Mouse (Mus musculus): ENCODE measurements around the gene Elf1. TPM values are rescaled to one million over a fixed set of nuclear protein-coding genes. Genes with fewer than 3 reads are reported as not detected.
"Not testable (repeated sequence)": the region's sequence is repeated elsewhere in the genome, so short reads cannot be mapped to it uniquely, and the experiment has no call there.

Elf1 gene
- polyA plus RNA-seq, 1 experiment from 2014 or later = 7.8 TPM

- Histone ChIP-seq H3K4me3 (ENCODE audit: low read depth, low read length) (no peak overlapping the region), H3K4me1 (ENCODE audit: control insufficient read depth, low read depth, low read length) (peaks cover 37% of the 10 kb centered on the region), H3K9ac (ENCODE audit: low read depth, low read length) (no peak overlapping the region), H3K27ac (ENCODE audit: low read length) (peak overlapping the region; percentile 64), H3K4me2 (ENCODE audit: low read depth, low read length) (peak overlapping the region; percentile 6; the same call in 1 of the 2 replicates), H3K36me3 (ENCODE audit: control insufficient read depth, insufficient read depth) (no peaks in the 10 kb centered on the region), H3K9me3 (replicated peaks; ENCODE audit: control insufficient read depth, low read length) (no peaks in the 10 kb centered on the region), H3K27me3 (ENCODE audit: control insufficient read depth, insufficient read depth, low read depth, low read length) (no peaks in the 10 kb centered on the region)
- ATAC-seq (ENCODE audit: low read depth) = no peak; the same call in 1 of the 2 replicates
- 22% methylated on average over 9 of the region's 9 CpGs for WGBS (ENCODE audit: insufficient replicate concordance)
Measured at GRCm38 (mm10) chr14:79522387-79522786, 41.4 kb downstream of the Elf1 start.

GRCm38 (mm10) chr14:79526106-79526505, 45.1 kb downstream of the Elf1 start:
- H3K36me3 ChIP-seq (ENCODE audit: control insufficient read depth, insufficient read depth); H3K4me3 ChIP-seq (ENCODE audit: low read depth, low read length); H3K4me2 ChIP-seq (ENCODE audit: low read depth, low read length); H3K9me3 ChIP-seq (replicated peaks; ENCODE audit: control insufficient read depth, low read length); H3K9ac ChIP-seq (ENCODE audit: low read depth, low read length); H3K27me3 ChIP-seq (ENCODE audit: control insufficient read depth, insufficient read depth, low read depth, low read length); ATAC-seq (ENCODE audit: low read depth): not testable (repeated sequence)
- H3K27ac ChIP-seq (ENCODE audit: low read length) = 0 out of 2 replicates have a peak overlapping the region, but pooled peaks have one; percentile 42
- WGBS (ENCODE audit: insufficient replicate concordance) = 61% methylated on average over 12 of the region's 12 CpGs
- H3K4me1 ChIP-seq (ENCODE audit: control insufficient read depth, low read depth, low read length) = peaks cover 33% of the 10 kb centered on the region

GRCm38 (mm10) chr14:79527704-79528103, 46.7 kb downstream of the Elf1 start:
- Histone ChIP-seq H3K27me3 (ENCODE audit: control insufficient read depth, insufficient read depth, low read depth, low read length) (no peaks in the 10 kb centered on the region), H3K9me3 (replicated peaks; ENCODE audit: control insufficient read depth, low read length) (no peaks in the 10 kb centered on the region), H3K27ac (ENCODE audit: low read length) (no peak overlapping the region), H3K36me3 (ENCODE audit: control insufficient read depth, insufficient read depth) (no peaks in the 10 kb centered on the region), H3K4me1 (ENCODE audit: control insufficient read depth, low read depth, low read length) (peaks cover 36% of the 10 kb centered on the region), H3K4me2 (ENCODE audit: low read depth, low read length) (no peak overlapping the region), H3K9ac (ENCODE audit: low read depth, low read length) (no peak overlapping the region), H3K4me3 (ENCODE audit: low read depth, low read length) (no peak overlapping the region)
- WGBS (ENCODE audit: insufficient replicate concordance) = 70% methylated on average over 6 of the region's 6 CpGs
- no peak for ATAC-seq (ENCODE audit: low read depth)

GRCm38 (mm10) chr14:79529581-79530554, 48.9 kb downstream of the Elf1 start:
- H3K27ac ChIP-seq (ENCODE audit: low read length) = peak overlapping the region; percentile 78

GRCm38 (mm10) chr14:79530761-79531160, 49.8 kb downstream of the Elf1 start:
- H3K4me1 ChIP-seq (ENCODE audit: control insufficient read depth, low read depth, low read length) = peaks cover 56% of the 10 kb centered on the region
- H3K9me3 ChIP-seq (replicated peaks; ENCODE audit: control insufficient read depth, low read length) = no peaks in the 10 kb centered on the region
- 43% methylated on average over 6 of the region's 6 CpGs for WGBS (ENCODE audit: insufficient replicate concordance)
- ATAC-seq (ENCODE audit: low read depth) = no peak
- peak overlapping the region; percentile 27 for H3K9ac ChIP-seq (ENCODE audit: low read depth, low read length)
- peak overlapping the region; percentile 78 for H3K27ac ChIP-seq (ENCODE audit: low read length)
- no peaks in the 10 kb centered on the region for H3K36me3 ChIP-seq (ENCODE audit: control insufficient read depth, insufficient read depth)
- H3K4me2 ChIP-seq (ENCODE audit: low read depth, low read length) = peak overlapping the region; percentile 55
- H3K27me3 ChIP-seq (ENCODE audit: control insufficient read depth, insufficient read depth, low read depth, low read length) = no peaks in the 10 kb centered on the region
- H3K4me3 ChIP-seq (ENCODE audit: low read depth, low read length) = peak overlapping the region; percentile 21

More at GRCm38 (mm10) chr14:79529581-79530554, 48.9 kb downstream of the Elf1 start:
- no peaks in the 10 kb centered on the region for H3K9me3 ChIP-seq (replicated peaks; ENCODE audit: control insufficient read depth, low read length)
- peak overlapping the region; percentile 55 for H3K4me2 ChIP-seq (ENCODE audit: low read depth, low read length)
- no peaks in the 10 kb centered on the region for H3K36me3 ChIP-seq (ENCODE audit: control insufficient read depth, insufficient read depth)
- no peaks in the 10 kb centered on the region for H3K27me3 ChIP-seq (ENCODE audit: control insufficient read depth, insufficient read depth, low read depth, low read length)
- WGBS (ENCODE audit: insufficient replicate concordance) = 31% methylated on average over 10 of the region's 10 CpGs
- peaks cover 49% of the 10 kb centered on the region for H3K4me1 ChIP-seq (ENCODE audit: control insufficient read depth, low read depth, low read length)
- peak; percentile 98 for ATAC-seq (ENCODE audit: low read depth)
- peak overlapping the region; percentile 21 for H3K4me3 ChIP-seq (ENCODE audit: low read depth, low read length)
- peak overlapping the region; percentile 27 for H3K9ac ChIP-seq (ENCODE audit: low read depth, low read length)

GRCm38 (mm10) chr14:79532036-79532776, 51.2 kb downstream of the Elf1 start:
- 60% methylated on average over 8 of the region's 8 CpGs for WGBS (ENCODE audit: insufficient replicate concordance)
- Histone ChIP-seq H3K36me3 (ENCODE audit: control insufficient read depth, insufficient read depth) (no peaks in the 10 kb centered on the region), H3K27me3 (ENCODE audit: control insufficient read depth, insufficient read depth, low read depth, low read length) (no peaks in the 10 kb centered on the region), H3K4me2 (ENCODE audit: low read depth, low read length) (no peak overlapping the region), H3K4me3 (ENCODE audit: low read depth, low read length) (no peak overlapping the region), H3K9me3 (replicated peaks; ENCODE audit: control insufficient read depth, low read length) (no peaks in the 10 kb centered on the region), H3K9ac (ENCODE audit: low read depth, low read length) (no peak overlapping the region), H3K4me1 (ENCODE audit: control insufficient read depth, low read depth, low read length) (peaks cover 63% of the 10 kb centered on the region), H3K27ac (ENCODE audit: low read length) (peak overlapping the region; percentile 59)
- no peak for ATAC-seq (ENCODE audit: low read depth)

GRCm38 (mm10) chr14:79533350-79533749, 52.4 kb downstream of the Elf1 start:
- no peaks in the 10 kb centered on the region for H3K27me3 ChIP-seq (ENCODE audit: control insufficient read depth, insufficient read depth, low read depth, low read length)
- H3K4me3 ChIP-seq (ENCODE audit: low read depth, low read length) = 0 out of 2 replicates have a peak overlapping the region, but pooled peaks have one; percentile 0
- peak overlapping the region; percentile 51 for H3K4me2 ChIP-seq (ENCODE audit: low read depth, low read length)
- peak overlapping the region; percentile 0; the same call in 1 of the 2 replicates for H3K9ac ChIP-seq (ENCODE audit: low read depth, low read length)
- H3K4me1 ChIP-seq (ENCODE audit: control insufficient read depth, low read depth, low read length) = peaks cover 72% of the 10 kb centered on the region
- H3K36me3 ChIP-seq (ENCODE audit: control insufficient read depth, insufficient read depth) = no peaks in the 10 kb centered on the region; the same call in 1 of the 2 replicates
- H3K9me3 ChIP-seq (replicated peaks; ENCODE audit: control insufficient read depth, low read length) = no peaks in the 10 kb centered on the region
- peak overlapping the region; percentile 94 for H3K27ac ChIP-seq (ENCODE audit: low read length)
- peak; percentile 49 for ATAC-seq (ENCODE audit: low read depth)
- WGBS (ENCODE audit: insufficient replicate concordance) = 16% methylated on average over 1 of the region's 1 CpGs

- peak overlapping the region; percentile 23; the same call in 1 of the 2 replicates for H3K9ac ChIP-seq (ENCODE audit: low read depth, low read length)
- 37% methylated on average over 3 of the region's 3 CpGs for WGBS (ENCODE audit: insufficient replicate concordance)
Measured at GRCm38 (mm10) chr14:79534206-79534605, 53.2 kb downstream of the Elf1 start.

More at GRCm38 (mm10) chr14:79534206-79534605, 53.2 kb downstream of the Elf1 start:
- Histone ChIP-seq H3K27me3 (ENCODE audit: control insufficient read depth, insufficient read depth, low read depth, low read length) (no peaks in the 10 kb centered on the region), H3K27ac (ENCODE audit: low read length) (peak overlapping the region; percentile 94), H3K4me1 (ENCODE audit: control insufficient read depth, low read depth, low read length) (peaks cover 77% of the 10 kb centered on the region), H3K4me3 (ENCODE audit: low read depth, low read length) (no peak overlapping the region), H3K4me2 (ENCODE audit: low read depth, low read length) (0 out of 2 replicates have a peak overlapping the region, but pooled peaks have one; percentile 12), H3K36me3 (ENCODE audit: control insufficient read depth, insufficient read depth) (no peaks in the 10 kb centered on the region; the same call in 1 of the 2 replicates), H3K9me3 (replicated peaks; ENCODE audit: control insufficient read depth, low read length) (no peaks in the 10 kb centered on the region)
- no peak for ATAC-seq (ENCODE audit: low read depth)
